Mouse (Mus musculus) thymus, adult 2 months (tissue): ENCODE measurements around the gene Pwp1.

Source experiments
- CTCF ChIP-seq: fragments of 200-500 bp; IDR thresholded peaks from 2 replicates; pipeline ENCODE4 v1.5.1; 2012; ENCODE audit warnings: mild to moderate bottlenecking, control low read depth, low read length, moderate library complexity, borderline replicate concordance; ENCODE audit not compliant: control insufficient read depth, poor library complexity, insufficient read depth; ENCODE audit errors: extremely low read depth
- POLR2A ChIP-seq: fragments of 200-500 bp; IDR thresholded peaks from 2 replicates; pipeline ENCODE4 v1.6.1; 2012; ENCODE audit warnings: mild to moderate bottlenecking, low read length, control low read depth, moderate library complexity; ENCODE audit not compliant: control insufficient read depth, poor library complexity, insufficient read depth; ENCODE audit errors: extremely low read depth

DNA sequence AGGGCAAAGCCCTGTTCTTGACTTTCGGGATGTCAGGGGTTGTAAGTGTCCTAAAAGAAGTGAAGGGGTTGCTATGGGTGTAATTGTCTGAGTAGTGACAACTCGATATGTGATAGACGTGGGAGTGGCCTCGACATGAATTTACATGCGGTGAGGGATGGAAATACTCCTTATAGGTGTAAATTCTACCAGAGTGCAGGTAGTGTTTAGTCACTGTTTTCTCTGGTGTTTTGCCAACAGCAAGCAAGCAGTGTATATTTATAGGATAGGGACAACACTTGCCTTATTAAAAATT is 43.1 kb downstream of the Pwp1 start:
- no peak for TF ChIP-seq CTCF
- TF ChIP-seq POLR2A: no peak
